9 mouse cellular contexts compared by ENCODE assay signal in genomic region chr17:29882885-29883284, GRCm38 (mm10).
DNase-seq lines count a peak whose midpoint lies in the region; ATAC-seq lines count a peak whose summit lies in the region.
"Had no signal": no experiment of that assay in that cellular context is flagged by ENCODE, and none has a peak within 500 bp of the region (broad histone marks: within the 10 kb centered on the region; RNA-seq: fewer than 3 reads in every experiment).

No protein-coding gene starts in this region.

- peaks cover 35% of the 10 kb centered on the region for H3K4me1 ChIP-seq in kidney, embryonic 15.5 days
- H3K4me1 ChIP-seq in embryonic facial prominence, embryonic 11.5 days (ENCODE audit: control insufficient read depth, insufficient read depth, low read length) = peaks cover 5% of the 10 kb centered on the region
- peaks cover 39% of the 10 kb centered on the region for H3K4me1 ChIP-seq in hindbrain, embryonic 16.5 days (ENCODE audit: control insufficient read depth, insufficient read depth, low read depth, low read length)

- H3K4me2 ChIP-seq in kidney, embryonic 15.5 days = no peak overlapping the region
- H3K4me2 ChIP-seq in embryonic facial prominence, embryonic 11.5 days (ENCODE audit: low read depth, low read length) = no peak overlapping the region
- H3K4me2 ChIP-seq in hindbrain, embryonic 16.5 days (ENCODE audit: low read length) = peak overlapping the region; percentile 88
- H3K4me2 ChIP-seq: embryonic facial prominence, embryonic 15.5 days had no signal

- H3K9me3 ChIP-seq in kidney, embryonic 15.5 days (replicated peaks) = no peaks in the 10 kb centered on the region
- H3K9me3 ChIP-seq in embryonic facial prominence, embryonic 11.5 days (replicated peaks; ENCODE audit: control insufficient read depth, low read length) = no peaks in the 10 kb centered on the region
- no peaks in the 10 kb centered on the region for H3K9me3 ChIP-seq in hindbrain, embryonic 16.5 days (ENCODE audit: control insufficient read depth, low read length)
- H3K9me3 ChIP-seq: embryonic facial prominence, embryonic 15.5 days had no signal

- ATAC-seq in kidney, embryonic 15.5 days (replicated peaks; ENCODE audit: low FRiP score) = no peak
- ATAC-seq in embryonic facial prominence, embryonic 11.5 days (replicated peaks; ENCODE audit: insufficient number of reproducible peaks, low FRiP score, low TSS enrichment, low read depth) = no peak
- no peak for ATAC-seq in hindbrain, embryonic 16.5 days

- H3K27me3 ChIP-seq in kidney, embryonic 15.5 days = peaks cover 52% of the 10 kb centered on the region
- peaks cover 33% of the 10 kb centered on the region for H3K27me3 ChIP-seq in embryonic facial prominence, embryonic 11.5 days (ENCODE audit: control insufficient read depth, insufficient read depth, low read length)
- H3K27me3 ChIP-seq in hindbrain, embryonic 16.5 days (replicated peaks; ENCODE audit: control insufficient read depth, insufficient read depth, low read length) = no peaks in the 10 kb centered on the region

- no peak overlapping the region for H3K9ac ChIP-seq in kidney, embryonic 15.5 days
- H3K9ac ChIP-seq in embryonic facial prominence, embryonic 11.5 days (replicated peaks; ENCODE audit: low read length) = no peak overlapping the region
- H3K9ac ChIP-seq in hindbrain, embryonic 16.5 days (ENCODE audit: low read depth, low read length) = peak overlapping the region; percentile 53
- H3K9ac ChIP-seq: embryonic facial prominence, embryonic 15.5 days had no signal

- no peaks in the 10 kb centered on the region for H3K36me3 ChIP-seq in kidney, embryonic 15.5 days
- no peaks in the 10 kb centered on the region for H3K36me3 ChIP-seq in embryonic facial prominence, embryonic 11.5 days (replicated peaks; ENCODE audit: control insufficient read depth, insufficient read depth, low read depth, low read length)
- H3K36me3 ChIP-seq in hindbrain, embryonic 16.5 days (ENCODE audit: control insufficient read depth, insufficient read depth, low read length) = no peaks in the 10 kb centered on the region
- H3K36me3 ChIP-seq: embryonic facial prominence, embryonic 15.5 days had no signal

- H3K4me3 ChIP-seq in kidney, embryonic 15.5 days (replicated peaks) = no peak overlapping the region
- H3K4me3 ChIP-seq in embryonic facial prominence, embryonic 11.5 days (ENCODE audit: low read depth, low read length) = no peak overlapping the region
- peak overlapping the region; percentile 25 for H3K4me3 ChIP-seq in hindbrain, embryonic 16.5 days (ENCODE audit: low read length)
- H3K4me3 ChIP-seq: embryonic facial prominence, embryonic 15.5 days had no signal

- 2% methylated on average over 5 of the region's 5 CpGs for WGBS in kidney, embryonic 15.5 days
- WGBS in embryonic facial prominence, embryonic 11.5 days = 0% methylated on average over 5 of the region's 5 CpGs
- 0% methylated on average over 5 of the region's 5 CpGs for WGBS in hindbrain, embryonic 16.5 days

- DNase-seq in kidney, adult 9 months = peak; percentile 49
- DNase-seq in adrenal gland, adult 2 months = peak; percentile 53
- peak; percentile 83 for DNase-seq in embryonic facial prominence, embryonic 11.5 days (ENCODE audit: low spot score)
- peak; percentile 74 for DNase-seq in lung, postnatal 10 days
- DNase-seq in ovary, postnatal 36 days (ENCODE audit: low spot score) = peak; percentile 60
- DNase-seq in urinary bladder, postnatal 14 days (ENCODE audit: low spot score) = peak; percentile 64

- H3K27ac ChIP-seq in kidney, embryonic 15.5 days = no peak overlapping the region
- H3K27ac ChIP-seq in embryonic facial prominence, embryonic 11.5 days (replicated peaks; ENCODE audit: low read depth, low read length) = no peak overlapping the region
- no peak overlapping the region; the same call in 1 of the 2 replicates for H3K27ac ChIP-seq in hindbrain, embryonic 16.5 days (ENCODE audit: low read depth, low read length)
- H3K27ac ChIP-seq: embryonic facial prominence, embryonic 15.5 days had no signal
